Mouse (Mus musculus) layer of hippocampus, adult 11-12 months (tissue): Measurements from ENCODE around the gene Acot7.

Source experiments
- DNase-seq: peaks from one replicate; pipeline ENCODE4 v3.0.0; 2022; ENCODE audit warnings: low spot score

Gene Acot7

DNA sequence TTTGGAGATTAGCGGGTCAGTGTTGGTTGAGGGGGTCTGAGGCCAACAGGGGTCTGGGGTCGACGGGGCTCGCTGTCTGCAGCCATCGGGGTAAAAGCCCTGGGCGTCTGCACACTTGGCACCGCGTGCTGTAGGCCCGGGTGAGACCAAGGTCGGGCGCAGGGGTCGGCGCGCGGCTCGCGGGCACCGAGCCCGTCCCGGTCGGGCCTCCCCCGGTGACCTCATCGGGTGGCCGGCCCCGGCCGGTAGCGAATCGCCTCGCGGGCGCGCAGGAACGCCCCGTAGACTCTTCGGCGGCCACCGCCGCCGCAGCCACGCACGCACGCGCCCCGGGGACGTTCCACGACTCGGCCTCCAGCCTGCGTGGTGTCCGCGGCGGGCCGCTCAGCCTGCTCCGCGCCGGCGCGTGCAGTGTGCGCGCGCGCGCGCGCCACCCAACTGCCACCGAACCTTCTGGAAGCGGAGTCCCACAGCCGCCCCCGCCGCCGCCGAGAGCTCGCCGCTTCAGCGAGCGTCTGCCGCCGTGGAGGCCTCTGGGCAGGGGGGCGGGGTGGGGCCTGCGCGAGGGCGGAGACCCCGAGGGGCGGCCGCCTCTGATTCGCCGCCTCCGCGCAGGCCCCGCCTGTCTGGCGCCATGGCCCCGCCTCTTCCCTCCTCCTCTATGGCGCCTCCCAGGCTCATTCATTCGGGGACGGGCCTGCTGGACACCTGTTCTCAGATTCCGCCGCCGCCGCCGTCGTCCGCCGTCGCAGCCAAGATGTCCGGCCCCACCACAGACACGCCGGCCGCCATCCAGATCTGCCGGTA lies at the start of gene Acot7:
Gene Acot7, plus strand, starts transcription at position 598 of the 807 bp plus-strand sequence.
- DNase-seq, result peak; percentile 92

DNA sequence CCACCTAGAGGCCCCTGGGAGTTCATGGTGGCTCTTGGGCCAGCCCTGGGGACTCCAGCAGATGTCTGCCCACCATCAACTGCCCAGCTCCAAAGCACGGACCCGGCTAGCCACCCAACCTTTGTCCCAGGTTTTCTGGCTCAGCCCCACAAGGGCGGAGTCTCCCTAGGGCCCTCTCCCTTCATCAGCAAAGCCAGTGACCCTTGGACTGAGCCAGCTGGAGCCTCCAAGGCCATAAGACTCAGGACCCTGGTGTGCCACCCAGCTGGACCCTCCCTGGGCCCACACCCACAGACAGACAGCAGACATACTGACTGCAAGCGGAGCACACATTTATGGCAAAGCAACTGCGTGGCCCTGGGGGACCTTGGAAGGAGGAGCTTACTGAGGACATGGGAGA lies 49.1 kb upstream of the Acot7 start:
- DNase-seq, result no peak

DNA sequence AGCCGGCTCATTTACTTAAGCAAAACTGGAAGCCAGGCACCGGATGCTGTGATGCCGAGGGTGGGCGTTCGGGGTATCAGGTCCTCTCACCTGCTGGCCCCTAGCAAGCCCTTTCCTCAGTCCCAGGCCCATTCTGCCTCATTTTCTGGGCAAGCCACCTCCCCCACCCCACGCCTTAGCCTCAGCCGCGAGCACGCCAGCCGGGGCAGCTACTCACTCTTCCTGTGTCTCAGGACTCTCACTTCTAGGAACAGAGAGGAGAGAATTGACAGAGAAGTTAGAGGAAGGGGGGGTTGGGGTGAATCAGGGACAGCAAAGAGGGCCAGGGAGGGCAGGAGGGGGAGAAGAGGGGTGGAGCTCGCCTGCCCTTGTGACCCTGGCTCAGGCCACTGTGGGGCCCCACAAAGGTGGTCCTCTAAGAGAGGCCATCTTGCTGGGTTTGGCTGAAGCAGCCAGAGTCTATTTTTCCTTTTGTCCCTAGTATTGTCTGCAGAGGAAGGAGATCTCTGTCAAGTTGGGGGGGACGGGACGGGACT lies 48.5 kb upstream of the Acot7 start:
- no peak for DNase-seq

DNA sequence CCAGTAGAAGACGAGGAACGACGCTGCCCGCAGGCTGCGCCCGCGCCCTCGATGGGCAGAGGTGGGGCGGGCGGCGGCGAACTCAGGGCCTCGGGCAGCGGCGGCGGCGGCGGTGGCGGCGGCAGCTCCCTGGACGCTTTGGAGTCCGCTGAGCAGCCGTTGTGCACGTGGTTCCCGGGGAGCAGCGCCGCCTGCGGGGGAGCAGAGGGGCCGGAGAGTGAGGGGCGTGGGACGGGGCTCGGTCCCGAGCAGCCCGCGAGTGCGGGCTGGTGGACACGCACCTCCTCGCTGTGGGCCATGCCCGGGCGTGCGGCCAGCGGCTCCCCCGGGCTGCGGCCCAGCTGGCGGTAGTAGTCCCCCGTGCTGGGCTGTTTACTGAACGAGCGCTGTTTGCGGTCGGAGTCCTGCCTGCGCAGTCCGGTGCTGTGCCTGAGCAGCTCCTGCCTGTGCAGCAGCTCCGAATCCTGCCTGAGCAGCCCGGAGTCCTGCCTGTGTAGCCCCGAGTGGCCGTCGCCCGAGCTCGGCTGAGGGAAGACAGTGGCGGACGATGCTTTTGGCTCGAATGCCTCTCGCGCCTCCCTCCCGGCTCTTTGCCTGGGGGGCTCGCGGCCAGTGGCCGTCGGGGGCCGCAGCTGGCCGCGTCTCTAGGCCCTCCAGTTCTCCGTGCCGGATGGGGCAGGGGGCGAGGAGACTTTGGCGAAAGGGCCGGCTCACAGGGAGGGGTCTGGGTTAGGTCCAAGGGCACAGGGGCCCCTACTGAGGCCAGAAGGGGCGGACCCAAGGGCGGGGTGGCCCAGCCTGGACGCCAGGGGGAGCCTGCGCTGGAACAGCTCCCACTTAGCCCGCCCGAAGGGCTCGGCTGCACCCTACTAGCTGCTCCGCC lies 46.9 kb upstream of the Acot7 start:
- no peak for DNase-seq

DNA sequence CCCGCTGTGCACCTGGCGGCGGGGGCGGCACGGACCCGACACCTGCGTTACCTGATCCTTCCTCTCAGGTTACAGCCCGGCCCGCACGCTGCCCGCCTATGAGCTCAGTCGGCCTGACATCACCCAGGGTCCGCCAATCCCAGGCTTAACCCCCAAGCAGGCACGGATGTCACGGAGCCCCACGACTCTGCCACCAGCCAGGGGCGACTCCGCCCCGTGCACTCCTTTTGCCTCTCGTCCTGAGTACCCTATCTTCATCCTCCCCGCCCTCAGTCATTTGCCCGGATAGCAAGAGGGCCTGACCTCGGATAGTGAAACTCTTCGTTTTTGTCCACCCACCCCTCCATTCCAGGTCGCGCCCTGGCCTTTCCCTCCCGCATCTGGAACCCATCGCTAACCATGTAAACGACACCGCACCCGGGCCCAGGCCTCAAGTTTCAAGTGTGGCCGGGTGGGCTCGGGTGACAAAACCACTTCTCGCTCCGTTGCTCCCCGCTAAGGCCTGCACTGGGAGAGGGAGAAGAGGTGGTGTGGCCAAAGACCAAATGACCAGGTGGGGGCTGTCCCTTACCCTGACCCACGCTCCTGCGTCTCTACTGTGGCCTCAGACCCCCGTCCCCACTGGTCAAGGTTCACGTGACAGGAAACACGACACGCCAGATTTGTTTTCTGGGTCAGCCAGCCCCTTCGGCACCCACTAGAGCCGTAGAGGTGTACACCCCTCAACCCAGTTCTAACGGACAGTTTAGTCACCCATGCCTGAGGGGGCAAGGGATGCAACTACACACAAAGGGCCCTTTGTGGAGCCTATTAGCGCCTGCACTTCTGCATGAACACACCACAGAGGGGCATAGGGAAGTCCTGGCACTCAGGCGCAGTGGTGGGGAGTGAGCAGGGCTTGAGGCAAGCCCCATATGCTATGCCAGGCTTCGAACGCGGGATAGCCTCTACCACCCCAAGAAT lies 45.8 kb upstream of the Acot7 start:
- DNase-seq, result no peak

DNA sequence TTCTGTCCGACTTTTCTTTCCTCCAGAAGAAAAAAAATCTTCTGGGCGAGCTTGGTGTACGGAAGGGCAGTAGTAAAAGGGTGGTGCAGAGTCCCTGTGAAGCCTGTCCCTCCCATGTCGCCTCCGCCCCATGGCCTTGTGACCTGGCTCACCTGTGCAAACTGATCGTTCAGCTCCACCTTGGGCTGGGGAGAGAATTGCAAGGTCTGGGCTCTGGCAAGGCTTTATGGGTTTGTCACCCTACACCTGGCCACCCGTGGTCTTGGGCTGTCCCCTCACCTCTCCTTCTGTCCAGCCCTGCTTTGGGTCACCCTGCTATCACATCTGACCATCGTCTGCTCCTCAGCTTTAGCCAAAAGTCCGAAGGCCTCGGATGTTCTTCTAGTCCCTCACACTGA lies 45.2 kb upstream of the Acot7 start:
- no peak for DNase-seq

DNA sequence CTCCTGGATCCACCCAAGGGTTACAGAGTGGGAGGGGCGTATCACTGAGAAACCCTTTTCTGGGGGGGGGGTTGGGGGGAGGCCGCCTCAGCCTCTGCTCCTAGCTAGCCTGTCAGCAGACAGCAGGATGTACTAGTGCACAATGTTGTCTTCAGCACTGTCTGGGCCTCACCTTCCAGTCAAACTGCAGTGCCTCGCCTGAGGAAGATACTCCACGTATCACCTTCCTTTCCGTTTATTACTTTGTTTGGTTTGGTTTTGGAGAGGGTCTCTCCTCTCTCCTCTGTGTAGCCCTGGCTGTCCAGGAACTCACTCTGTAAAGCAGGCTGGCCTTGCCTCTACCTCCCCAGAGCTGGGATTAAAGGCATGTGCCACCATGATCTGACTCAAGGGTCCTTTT lies 44.7 kb upstream of the Acot7 start:
- no peak for DNase-seq

DNA sequence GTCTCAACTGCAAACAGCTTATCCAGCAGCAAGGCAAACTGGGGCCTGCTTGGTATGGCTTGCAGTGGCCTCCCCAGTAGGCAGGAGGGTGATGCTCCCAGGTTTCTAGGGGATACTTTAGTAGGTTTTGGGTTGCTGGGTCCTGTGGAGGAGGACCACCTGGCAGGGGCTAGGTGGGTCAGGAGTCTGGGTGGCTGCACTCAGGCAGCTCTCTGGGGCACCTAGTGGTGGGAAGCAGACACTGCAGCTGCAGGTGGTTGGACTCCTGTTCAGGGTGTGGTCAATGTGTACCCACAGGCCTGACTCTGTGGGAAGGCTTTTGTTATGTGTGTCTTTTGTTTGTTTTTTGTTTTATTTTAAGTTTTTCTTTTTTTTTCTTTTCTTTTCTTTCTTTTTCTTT lies 43.4 kb upstream of the Acot7 start:
- DNase-seq, result no peak

DNA sequence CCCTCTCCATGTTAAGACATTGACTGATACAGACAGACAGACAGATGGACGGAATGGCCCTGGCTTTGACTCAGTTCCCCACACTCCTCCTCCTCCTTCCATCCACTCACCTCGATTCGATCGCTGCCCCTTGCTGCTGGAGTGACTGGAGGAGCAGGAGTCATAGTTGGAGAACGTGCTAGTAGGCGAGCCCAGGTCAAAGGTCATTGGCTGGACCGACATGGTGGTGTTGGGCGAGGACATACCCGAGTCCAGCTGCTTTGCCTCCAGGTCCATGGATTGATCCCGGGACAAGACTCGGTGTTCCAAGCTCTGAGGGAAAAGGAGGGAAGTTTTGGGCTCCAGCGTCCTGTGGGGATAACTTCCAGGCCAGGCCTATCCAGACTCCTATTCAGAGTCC lies 42.6 kb upstream of the Acot7 start:
- DNase-seq, result no peak

DNA sequence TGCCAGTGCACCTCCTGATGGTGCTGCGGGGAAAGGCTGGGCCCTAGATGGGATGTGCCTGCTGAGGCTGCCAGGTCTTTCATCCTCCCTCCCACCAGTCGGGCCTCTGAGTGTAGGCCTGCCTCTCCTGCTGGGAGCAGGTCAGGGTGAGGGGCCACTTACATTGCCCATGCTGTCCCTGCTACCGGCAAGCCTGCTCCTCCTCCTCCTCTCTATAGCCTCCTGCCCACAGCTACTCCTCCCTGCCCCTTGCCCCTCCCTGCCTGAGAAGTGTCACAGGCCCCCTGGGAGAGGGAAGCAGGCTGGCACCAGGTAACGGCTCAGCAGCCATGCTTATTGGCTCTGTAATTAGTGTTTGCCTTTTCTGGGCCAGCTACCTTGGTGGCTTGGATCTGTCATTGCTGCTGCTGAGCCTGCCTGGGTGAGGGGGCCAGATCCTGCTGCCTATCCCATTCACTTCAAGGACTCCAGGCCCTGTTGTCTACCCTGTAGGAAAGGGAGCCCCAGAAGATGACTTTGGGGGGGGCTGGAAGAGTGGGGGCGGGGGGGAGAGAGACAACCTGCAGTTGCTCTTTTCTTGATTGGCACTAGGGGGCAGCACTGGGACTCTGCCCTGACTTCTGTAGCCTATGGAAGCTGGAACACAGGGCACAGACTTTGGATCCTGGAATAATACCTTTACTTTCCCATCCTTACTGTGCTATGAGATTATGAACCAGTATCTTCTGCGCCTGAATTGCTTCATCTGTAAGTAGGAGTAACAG lies 41.6 kb upstream of the Acot7 start:
- no peak for DNase-seq

DNA sequence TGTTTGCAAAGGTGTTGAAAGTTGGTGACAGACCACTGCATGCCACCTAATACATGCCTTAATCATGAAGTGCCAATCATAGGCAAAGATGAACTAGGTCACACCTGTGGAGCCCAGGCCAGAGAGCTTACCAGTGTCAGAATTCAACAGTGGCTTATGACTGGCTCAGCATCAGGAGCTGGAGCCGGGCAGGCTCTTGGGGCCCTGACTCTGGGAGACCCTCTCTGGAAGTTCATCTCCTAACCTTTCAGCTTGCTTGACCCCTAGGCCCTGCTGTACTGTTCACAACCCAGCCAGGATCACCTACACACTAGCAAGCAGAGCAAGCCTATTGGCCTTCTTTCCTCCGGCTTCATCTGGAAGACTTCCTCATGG lies 41.1 kb upstream of the Acot7 start:
- no peak for DNase-seq

DNA sequence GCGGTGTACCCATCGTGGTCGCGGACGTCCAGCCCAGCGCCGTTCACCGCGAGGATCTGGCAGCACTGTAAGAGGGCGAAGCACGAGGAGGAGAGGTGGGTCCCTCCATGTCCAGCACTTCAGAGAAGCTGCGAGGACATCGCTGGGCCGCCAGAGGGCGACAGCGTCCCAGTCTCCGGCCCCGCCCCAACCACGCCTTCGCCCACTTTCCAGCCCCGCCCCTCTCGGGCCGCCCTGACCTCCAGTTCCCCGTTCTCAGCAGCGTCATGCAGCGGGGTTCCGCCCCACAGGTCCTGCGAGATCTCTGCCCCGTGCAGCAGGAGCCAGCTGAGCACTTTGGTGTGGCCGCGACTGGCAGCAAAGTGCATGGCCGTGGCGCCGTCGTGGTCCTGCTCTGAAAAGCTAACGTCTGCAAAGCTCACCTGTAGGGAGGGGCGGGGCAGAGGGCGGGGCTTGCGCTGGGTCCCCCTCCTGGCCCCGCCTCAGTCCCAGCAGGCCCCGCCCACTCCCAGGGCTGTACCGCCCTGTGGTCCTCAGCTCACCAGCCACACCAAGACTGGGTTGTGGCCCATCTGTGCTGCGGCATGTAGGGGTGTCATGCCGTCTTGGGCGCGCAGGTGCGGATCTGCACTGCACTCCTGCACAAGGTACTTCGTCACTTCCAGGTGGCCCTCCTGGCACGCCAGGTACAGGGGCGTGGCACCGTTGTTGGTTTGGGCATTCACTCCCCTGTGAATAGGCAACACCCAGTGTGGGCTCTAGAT lies 39.3 kb upstream of the Acot7 start:
- peak; percentile 85 for DNase-seq

DNA sequence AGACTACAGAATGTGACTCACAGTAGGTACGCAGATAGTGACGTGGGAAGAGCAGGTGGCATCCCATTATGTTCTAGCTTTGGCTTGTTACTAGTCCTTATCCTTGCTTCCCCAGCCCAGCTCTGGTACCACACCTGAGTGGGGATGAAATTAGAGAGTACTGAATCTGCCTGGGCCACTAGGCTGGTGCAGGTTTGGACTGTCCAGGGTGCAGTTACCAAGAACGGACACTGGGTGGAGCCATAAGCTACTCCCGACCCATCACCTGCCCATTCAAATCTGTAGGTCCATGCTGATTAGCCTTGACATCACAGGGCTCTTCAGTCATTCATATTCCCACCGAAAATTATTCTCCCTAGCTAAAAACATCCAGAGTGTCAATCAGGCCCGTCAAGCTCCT lies 37.5 kb upstream of the Acot7 start:
- no peak for DNase-seq

DNA sequence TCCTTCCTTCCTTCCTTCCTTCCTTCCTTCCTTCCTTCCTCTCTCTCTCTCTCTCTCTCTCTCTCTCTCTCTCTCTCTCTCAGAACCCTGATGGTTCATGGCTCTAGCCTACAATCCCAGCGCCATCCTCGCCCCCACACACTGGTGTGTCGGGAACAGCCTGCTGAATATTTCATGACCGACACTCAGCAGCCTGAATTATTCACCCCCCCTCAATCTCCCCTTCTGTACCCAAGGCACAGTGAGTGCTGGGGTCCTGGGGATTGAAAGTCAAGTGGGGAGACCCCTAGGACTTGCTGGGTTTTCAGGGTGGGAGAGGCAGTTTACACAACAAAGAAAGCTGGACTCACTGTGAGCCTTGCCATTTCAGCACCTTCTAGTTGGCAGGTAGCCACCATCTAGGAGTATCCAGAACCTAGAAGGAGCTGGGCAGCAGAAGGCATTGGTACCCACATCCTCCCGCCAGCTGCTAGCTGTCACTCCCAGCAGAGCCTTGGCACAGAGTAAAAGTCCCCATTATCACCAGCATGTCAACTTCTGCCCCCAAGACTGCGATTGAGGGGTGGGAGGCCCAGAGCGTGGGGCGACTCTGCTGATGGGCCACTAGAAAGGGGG lies 36.3 kb upstream of the Acot7 start:
- no peak for DNase-seq

DNA sequence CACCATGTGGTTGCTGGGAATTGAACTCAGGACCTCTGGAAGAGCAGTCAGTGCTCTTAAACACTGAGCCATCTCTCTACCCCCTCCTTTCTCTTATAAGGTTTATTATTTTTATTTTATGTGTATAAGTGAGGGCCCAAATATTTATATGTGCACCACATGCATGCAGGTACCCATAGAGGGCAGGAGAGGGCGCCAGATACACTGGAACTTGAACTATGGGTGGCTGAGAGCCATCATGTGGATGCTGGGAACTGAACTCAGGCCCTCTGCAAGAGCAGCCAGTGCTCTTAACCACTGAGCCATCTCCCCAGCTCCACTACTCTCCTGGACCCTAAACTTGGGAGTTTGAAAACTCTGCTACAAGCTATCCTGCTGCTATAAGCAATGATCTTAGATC lies 34.3 kb upstream of the Acot7 start:
- no peak for DNase-seq

DNA sequence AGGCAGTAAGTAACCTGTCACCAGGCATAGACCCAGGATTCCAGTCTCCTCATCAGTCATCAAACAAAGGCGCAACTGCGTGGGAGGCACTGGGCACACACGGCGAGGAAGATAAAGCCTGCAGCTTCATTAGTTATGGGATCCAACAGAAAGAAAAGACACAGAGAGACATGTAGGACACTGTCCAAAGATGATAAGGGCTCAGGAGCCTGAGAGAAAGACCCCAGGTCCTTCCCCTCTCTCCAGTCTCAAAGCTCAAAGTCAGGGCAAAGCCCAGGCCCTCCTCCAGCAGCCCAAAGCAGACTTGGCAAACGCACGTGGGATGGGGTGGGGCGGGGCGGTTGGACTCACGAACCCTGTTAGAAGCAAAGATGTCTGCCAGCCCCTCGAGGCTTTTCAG lies 32.5 kb upstream of the Acot7 start:
- DNase-seq, result no peak

DNA sequence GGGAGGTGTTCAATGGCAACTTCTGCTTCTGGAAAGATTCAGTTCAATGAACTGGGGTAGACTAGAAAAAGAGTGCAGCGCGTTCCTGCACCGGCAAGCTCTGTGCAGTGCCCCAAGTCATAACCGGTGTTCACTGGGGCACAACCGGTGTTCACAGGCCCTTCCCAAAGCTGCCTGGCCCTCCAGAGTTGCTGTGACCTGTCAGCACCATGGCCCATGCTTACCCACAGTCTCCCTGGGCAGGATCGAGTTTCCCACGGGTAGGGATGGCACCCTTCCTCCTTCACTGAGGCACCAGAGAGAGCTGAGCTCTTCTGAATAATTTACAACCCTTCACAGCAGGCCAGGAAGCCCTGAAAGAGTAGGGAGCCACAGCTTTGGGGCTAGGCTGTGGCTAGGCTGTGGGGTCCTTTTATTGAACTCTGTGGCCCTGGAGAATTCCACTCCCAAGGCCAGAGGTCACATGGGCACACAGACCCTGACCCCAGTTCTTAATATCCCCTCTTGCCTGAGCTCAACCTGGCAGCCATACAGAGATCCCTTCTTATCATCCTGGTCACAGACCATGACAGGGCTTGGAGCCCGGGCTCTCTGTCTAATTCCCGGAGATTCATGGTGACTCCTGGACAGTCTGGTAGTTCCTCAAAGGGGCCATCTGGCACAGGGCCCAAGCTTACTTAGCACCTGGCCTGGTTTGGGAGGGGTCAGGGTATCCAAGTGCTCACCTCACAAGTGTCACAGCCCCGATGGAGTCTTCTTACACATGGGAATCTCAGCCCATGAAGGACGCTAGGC lies 31.7 kb upstream of the Acot7 start:
- no peak for DNase-seq

DNA sequence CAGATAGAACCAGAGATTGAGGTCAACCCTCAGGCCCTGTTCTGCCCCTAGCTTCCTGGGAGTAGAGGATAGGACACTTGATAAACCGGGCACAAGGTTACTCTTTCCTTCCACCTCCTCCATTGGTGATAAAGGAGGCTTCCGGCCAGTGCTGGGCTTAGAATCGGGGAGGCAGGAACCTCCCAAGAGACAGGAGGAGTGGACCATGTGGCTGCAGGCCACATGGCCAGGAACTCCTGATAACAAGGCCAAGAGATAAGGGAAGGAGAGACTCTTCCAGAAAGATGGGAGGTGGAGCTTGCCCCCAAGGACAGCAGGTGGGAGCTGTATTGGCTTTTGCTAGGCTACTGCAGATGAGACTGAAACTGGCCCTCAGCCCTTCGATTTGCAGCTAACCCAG lies 27.4 kb upstream of the Acot7 start:
- no peak for DNase-seq

DNA sequence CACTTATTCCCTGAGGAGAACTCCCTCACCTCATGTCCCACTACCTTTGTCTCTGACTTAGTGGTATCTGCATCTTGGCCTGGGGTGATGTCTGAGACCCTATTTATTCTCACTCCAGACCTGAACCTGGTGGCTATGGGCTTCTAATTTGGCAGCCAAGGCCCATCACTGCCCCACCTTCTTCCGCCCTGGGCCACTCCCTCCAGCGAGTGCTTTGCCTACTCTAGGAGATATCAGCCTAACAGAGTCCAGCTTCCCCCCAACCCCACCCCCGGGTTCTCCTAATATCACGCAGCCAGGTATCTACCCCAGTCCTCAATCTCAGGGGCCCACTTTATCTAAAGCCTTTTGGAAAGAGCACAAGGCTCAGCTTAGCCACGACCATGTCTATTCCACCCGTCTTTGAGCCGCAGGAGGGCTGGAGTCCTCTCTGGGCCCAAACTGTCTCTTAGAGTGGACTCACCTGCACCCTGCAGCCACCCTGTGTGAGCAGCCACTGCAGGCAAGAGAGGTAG lies 26.4 kb upstream of the Acot7 start:
- no peak for DNase-seq
